Mouse (Mus musculus): ENCODE measurements at regions not wholly inside any gene's neighbourhood (a gene's known extent, or its start where the extent isn't known, plus 50 kb on each side); places are given as distances from the start of the nearest gene placed in this dataset.

DNA sequence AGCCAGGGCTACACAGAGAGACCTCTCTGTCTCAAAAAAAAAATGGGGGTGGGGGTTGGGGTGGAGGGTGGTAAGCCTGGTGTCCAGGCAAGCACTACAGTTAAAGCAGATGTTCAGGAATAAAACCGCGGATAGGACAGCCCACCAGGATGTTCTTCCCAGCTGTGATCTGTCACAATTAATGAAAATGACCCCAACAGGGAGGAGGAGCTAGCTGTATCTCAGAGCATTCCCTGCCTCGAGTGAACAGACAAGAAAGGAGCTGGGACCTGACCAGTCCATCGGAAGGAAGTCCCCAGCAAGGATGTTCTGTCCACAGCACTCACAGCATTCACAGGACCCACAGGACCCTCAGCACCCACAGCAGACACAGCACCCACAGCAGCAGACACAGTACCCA is 80.4 kb downstream of the Utp6 start:
- DNase-seq (ENCODE audit: low read depth, low spot score) = no peak

DNA sequence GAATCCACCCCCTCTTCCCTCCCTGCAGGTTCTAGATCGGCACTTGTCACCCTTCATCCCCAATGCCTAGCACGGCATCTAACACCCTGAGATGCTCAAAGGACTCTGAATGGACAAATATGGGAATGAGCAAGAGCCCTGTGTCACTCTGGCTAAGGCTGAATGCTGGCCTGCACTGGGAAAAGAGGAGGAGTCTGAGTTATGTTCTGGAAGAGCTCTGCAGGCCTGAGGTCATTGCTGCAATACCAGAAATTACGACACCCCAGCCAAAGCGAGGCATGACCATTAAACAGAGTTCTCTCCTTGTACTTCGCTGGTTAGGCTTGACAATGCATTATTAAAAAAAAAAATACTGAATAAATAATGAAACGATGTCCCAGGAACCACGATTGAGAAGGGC is 84.1 kb downstream of the Utp6 start:
- DNase-seq (ENCODE audit: low read depth, low spot score) = no peak

DNA sequence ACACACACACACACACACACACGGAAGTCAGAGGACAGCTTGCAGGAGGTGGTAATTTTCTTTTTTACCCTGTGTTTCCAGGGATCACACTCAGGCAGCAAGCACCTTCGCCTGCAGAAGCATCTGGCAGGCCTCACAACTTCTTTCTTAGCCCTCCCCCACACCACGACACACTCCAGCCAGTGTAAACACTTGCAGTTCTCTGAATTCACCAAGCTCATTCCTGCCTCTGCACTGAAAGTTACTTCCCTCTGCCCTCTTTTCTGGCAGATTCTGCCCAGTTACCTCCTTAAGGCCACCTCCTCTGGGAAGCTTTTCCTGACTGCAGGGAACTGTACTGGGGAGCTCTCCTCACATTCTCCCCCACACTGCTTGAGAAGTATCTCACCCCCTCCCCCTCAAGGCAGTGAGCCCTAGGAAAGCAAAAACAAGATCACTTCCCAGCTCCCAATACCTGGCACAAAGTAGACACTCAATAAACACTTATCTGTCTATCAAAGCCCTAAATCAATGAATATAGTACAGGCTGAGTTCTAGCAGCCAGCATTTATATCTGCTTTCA is 84.9 kb downstream of the Utp6 start:
- no peak for DNase-seq (ENCODE audit: low read depth, low spot score)

DNA sequence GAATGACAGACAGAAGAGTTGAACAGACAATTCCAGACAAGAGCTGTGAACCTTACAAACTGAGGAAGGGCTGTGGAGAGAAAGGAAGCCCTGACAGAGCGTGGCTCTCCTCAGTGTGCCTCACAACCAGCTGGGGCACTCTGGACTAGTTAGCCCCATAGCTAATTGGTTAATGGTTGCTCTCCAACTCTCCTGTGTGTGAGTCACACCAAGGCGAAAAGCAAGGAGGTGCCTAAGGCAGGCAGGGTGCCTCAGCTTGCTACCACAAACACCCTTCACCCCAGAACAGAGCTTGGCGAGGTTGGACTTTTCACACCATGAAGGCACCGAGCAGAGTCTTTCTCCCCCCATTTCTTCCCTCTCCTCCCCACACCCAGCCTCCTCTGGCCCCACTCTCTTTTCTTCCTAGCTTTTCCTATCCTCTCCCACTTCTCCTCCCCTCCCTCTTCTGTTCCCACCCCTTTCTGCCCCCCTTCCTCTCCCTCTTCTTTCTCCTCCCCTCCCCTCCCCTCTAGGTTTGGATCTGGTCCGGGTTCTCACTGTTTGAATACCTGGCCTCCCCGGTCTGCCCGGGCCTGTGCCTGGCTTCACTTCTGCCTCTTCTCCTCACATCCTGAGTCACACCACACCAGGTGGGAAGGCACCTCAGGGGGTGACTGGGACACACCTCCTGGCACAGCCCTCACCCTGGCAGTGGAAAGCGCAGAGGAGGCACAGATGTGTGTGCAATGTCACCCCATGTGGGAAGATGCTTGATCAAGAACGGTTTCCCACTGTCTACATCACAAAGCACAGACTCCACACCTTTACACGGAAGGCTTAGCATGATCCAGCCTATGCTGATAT is 90.2 kb downstream of the Utp6 start:
- no peak for DNase-seq (ENCODE audit: low read depth, low spot score)

DNA sequence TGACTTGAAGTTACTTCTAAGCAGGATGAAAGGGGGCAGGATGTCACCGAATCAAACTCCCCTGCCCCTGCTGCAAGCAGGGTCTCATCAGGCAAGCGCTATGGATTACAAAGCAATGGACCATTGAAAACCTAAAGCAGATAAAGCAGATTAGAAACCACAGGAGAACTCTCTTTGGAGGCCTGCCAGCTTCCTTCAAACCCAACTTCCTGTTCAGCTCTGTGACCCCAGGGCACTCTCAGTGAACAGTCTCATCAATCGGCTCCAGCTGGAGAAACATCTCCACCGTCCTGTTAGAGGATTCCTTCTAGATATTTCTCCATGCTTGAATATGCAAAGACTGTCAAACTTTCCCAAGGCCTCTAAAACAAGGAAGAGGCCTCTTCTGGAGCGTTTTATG is 92.0 kb downstream of the Utp6 start:
- no peak for DNase-seq (ENCODE audit: low read depth, low spot score)

DNA sequence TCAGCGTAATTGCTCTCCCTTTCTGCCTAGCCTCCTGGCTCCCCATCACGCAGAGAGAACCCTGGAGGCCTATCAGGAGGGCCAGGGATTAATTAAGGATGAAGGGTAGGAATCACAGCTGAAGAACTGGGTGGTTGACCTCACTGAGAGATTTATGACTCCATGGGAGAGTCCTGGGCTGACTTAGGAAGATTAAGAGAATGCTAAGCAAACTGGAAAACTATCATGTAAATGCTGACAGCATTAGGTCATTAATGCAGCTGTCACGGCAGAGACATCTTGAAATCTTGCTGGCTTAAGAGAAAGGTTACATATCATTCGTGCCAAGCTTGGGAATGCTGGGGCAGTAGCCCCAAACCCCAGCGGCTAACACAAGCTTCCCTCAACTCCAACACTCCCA is 93.2 kb downstream of the Utp6 start:
- no peak for DNase-seq (ENCODE audit: low read depth, low spot score)

DNA sequence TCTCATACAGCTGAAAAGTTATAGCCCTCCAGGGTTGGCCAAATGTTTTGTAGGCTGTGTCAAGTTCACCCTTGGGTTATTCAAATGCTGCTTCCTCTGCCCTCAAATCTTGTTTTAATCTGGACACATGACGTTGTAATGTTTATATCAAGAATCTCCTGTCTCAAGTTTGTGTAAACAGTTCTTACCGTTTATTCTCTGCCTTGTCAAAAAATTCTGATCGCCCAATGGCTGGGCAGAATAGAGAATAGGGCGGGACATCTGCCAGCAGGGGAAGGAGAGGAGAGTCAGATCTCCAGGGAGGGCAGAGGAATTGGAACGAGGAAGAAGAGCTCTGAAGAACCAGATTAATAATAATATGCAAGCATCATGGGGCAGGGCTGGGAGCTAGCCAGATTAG is 97.4 kb downstream of the Utp6 start:
- DNase-seq (ENCODE audit: low read depth, low spot score) = no peak

DNA sequence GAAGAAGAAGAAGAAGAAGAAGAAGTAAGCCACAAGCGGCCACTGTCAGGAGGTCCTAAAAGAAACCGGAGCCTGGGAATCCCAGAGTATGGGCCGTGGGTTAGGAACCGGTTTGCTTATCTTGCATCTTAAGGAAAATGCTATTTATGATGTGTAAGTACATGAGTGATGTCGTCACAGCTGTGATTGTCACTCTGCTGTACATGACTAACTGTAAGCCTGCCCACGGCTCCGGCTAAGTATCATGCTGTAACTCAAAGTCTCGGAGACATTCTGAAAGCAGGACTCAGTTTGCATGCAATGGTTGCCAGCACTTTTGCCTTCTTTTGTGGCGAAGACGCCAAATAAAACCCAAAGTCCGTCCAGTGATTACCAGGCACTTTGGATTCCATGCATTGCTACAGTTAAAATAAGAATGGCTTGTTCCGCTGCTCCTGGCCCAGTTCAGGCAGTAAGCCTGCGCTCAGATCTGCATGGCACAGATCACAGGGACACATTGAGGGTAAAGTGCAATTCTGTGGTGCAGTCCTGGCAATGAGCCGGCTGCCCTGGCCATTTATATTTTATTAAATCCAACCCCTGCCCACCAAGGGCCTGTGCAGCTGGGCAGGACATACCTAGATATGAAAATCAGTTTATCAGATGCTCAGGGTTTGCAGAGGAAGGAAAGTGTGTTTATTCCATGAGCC is 98.6 kb downstream of the Utp6 start:
- no peak for DNase-seq (ENCODE audit: low read depth, low spot score)

DNA sequence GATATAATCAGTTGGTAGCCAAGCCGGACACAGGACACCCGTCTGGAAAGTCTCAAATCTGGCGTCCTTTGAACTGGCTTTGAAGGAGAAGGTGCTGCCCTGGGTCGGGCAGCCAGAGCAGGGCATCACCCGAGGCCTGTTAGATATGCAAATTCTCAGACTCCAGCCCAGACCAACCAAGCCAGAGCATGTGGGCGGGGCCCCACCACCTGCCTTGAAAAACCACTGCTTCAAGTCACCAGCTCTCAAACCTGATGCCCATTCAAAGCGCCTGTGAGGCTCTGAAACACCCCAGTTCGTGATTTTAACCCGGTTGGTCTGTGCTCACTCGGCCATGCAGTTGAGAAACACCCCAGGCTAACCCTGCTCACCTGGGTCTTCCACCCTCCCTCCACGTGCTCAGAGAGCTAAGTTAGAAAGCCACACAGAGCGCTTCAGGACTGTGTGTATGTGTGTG is 101.6 kb downstream of the Utp6 start:
- DNase-seq (ENCODE audit: low read depth, low spot score) = no peak

DNA sequence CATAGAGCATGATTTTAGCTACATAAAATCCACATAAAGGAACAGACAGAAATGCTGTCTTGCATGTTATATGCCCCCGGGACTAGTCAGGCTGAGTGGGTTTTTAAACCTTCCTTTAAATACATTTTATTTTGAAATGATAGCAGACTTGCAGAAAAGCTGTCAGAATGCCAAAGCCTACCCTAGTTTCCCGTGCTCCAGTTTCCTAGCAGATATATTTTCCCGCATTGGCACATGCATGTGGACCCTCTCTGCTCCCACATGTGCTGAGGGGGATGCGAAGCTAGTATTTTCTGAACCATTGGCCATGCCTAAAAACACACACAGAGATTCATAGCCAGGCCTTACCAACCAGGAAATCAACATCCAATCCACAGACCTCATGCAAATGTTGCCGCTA is 105.8 kb downstream of the Utp6 start:
- DNase-seq (ENCODE audit: low read depth, low spot score) = no peak

DNA sequence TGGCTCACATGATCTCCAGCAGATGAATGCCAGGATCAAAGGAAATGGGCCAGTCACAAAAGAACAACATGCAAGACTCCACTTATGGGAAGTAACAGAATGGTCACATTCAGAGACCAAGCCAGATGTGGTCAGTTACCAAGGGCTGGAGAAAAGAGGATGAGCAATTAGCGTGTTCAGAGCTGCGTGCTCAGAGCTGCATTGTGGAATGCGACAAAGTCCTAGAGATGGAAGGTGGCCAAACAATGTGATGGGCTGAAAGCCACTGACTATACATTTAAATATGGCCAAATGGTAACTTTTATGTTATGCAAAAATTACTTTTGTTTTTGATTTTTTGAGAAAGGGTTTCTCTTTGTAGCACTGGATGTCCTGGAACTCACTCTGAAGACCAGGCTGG is 112.6 kb downstream of the Utp6 start:
- no peak for DNase-seq (ENCODE audit: low read depth, low spot score)

DNA sequence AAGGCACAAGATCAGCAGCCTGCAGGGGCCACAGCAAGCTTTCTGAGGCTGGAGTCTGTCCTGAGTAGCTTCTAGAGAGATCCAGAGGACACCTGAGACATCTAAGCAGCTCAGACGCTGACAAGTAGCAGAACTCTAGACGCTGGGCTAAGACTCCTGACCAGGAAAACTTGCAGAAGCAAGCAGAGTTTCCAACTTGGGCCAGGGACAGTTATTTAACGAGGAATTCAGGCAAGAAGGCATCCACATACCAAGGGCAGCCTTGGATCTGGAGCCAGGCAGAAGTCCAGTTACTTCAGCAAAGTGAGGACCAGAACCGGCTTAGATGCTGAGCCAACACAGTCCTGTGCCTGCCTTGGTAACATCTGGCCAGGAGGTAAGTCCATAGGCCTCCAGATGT is 117.8 kb downstream of the Utp6 start:
- no peak for DNase-seq (ENCODE audit: low read depth, low spot score)

DNA sequence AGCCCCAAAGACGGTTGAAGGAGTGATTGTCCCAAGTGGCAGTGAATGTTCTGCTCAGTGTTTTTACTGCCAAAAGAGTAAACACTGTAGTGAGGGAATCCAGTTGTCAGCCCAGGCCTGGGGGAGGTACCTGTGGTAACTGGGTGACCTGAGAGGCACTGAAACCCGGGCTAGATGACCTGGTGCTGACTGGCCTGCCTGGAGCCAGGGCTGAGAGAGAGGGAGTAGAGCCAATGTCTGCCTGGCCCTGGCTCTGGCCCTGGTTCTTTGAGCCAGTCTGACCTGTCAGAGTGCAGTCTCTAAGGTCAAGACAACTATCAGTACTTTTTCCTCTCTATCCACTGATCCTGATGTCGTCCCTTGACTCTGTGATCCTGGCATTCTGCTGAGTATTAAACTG is 119.2 kb downstream of the Utp6 start:
- DNase-seq (ENCODE audit: low read depth, low spot score) = no peak

DNA sequence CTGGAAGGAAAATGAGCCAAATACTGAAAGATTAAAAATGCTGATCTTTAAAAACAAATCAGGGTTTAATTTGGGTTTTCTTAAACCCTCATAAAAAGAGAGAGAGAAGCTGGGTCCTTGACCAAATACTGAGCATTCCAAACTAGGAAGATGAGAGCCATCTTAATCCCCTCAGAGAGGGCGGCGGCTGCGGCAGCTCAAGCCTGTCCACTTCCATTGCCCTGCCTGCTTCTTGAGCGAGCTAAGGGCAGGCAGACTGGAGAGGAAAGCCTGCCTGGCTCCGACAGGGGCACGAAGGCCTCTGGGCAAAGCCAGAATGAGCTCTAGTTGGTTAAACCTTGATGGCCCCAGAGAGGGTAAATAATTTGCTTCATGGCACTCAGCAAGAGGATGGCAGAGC is 122.2 kb downstream of the Utp6 start:
- no peak for DNase-seq (ENCODE audit: low read depth, low spot score)

DNA sequence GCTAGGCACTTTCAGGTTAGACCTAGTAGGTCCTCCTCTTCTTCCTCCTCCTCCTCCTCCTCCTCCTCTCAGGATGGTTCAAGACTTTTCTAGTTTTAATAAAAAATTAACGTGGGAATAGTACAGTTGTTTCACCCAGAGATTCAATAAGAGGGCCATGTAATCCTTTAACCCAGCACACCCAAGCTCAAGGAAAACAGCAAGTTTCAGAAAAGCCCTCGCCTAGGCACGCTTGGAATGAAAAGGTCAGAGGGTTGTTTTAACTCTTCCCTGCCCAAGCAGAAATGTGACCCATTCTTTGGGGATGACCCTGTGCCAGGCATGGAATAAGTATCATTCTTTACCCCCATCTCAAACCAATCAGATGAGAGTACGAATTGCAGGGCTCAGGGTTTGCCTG is 124.1 kb downstream of the Utp6 start:
- DNase-seq (ENCODE audit: low read depth, low spot score) = no peak

DNA sequence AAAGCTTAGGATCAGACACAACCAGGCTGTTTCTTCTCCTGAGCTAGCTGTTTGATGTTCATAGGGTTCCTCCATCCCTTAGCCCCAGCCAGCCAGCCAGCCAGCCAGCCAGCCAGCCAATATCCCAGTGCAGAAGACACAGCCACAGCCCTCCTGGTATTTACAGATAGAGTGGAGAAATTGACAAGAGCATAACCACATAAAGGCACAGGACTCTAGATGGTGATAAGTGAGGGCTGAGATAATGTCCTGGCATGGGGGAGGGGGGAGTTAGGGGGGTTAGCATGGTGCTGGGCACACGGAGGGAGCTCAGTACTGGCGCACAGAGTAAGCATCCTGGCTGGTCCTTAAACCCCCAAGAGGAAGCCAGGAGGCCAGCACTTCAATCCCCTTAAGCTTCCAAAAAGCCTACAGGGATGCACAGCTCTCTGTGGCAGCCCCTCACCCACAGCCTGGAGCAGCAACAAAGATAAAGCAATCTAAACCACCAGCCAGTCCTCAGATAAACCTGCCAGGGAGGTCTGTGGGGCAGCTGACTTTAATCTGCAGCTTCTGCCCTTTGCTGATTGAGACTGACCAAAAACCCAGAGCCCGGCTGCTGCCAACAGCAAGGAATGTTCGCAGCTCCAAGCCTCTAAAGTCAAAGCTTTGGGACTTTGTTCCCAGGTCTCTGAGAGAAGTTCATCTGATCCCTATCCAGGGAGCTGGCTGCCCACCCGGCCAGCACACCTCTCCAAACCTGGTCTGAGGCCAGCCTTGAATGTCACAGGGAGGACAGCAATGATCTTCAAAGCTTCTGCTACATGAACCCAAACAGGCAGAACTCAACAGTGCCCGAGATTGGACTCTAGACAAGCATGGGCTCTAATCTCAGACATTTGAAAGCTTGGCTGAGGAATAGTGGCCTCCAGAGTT is 124.9 kb downstream of the Utp6 start:
- no peak for DNase-seq (ENCODE audit: low read depth, low spot score)

DNA sequence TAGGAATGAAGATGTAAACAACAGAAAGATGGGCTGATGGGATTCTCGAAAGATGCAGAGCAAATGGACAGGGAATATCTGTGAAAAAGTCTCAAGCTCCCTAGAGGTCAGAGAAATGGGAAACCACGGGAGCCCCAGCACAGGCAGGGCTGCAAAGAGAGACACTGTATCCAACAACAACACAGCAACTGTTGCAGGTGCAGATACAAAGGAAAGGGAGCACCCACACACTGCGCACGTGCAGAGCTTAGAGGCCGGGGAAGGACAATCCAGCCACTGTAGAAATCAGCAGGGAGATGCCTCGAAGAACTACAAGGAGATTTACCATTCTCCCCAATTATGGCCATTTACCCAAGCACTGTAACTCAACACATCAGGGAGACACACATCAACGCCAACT is 126.3 kb downstream of the Utp6 start:
- no peak for DNase-seq (ENCODE audit: low read depth, low spot score)

DNA sequence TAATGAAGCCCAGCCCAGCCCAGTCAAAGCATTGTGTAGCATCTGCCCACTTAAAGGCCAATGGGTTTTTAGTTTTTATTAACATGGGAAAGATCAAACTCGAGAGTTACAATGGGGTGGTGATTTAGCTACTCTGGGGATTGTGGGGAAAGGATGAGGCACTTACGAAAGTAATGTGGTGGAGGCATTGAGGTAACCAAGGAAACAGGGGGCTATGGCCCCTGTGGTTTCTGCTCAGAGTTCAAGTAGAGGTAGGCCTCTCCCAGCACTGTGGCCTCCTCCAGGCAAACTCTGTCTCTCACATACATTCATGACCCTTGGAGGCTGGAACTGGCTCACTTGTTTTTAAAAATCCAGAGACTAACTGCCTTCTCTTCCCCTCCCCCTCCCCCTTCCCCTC is 128.4 kb downstream of the Utp6 start:
- no peak for DNase-seq (ENCODE audit: low read depth, low spot score)

DNA sequence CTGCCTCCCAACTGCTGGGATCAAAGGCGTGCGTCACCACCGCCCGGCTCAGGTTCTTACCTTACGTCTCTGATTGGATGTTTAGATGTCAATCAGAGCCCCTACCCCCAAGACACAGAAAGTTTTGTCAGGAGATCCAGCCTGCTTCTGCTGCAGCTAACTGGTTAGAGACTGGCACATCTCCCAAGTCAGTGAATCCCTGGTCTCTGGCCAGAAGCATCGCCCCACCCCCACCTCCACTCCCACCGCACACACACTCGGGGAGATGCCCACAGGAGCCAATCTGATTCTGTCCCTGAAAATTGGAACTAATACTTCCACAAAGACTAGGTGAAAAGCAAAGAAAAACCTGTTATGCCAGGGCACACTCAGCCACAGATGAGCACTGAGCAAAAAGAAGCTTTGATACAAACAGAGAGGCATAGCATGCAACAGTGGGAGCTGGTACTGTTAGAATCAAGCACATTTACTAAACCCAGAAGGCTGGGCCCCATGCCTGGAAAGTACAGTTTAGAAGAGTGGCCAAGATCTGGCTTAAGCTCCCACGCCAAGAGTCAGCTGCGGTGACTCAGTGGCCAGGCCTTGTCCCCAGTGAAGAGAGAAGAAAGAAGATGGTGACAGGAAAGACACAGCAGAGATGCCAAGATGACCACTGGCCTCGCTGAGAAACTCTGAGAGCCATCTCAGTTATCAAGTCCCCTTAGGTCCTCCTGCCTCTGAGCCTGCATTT is 130.4 kb downstream of the Utp6 start:
- no peak for DNase-seq (ENCODE audit: low read depth, low spot score)

DNA sequence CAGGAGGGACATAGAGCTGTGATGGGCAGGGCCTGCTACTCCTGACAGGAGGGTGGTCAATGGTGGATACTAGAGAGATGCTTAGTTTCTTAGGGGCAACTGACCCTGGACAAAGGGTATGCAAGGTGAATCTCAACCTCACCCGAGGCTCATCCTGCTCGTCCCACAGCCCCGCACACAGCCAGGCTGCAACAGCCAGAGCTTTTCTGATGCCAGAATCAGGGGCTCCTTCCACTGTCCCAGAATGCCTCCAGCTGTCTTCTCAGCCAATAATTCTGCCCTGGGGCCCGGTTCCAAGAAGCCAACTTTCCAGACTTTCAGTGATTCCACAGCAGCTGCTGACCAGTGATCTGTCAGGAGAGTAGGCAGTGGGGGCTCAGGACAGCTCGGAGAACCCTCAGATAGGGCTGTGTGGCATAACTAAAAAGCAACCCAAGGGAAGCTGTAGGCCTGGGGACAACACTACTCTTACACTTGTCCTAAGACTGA is 131.6 kb downstream of the Utp6 start:
- no peak for DNase-seq (ENCODE audit: low read depth, low spot score)

DNA sequence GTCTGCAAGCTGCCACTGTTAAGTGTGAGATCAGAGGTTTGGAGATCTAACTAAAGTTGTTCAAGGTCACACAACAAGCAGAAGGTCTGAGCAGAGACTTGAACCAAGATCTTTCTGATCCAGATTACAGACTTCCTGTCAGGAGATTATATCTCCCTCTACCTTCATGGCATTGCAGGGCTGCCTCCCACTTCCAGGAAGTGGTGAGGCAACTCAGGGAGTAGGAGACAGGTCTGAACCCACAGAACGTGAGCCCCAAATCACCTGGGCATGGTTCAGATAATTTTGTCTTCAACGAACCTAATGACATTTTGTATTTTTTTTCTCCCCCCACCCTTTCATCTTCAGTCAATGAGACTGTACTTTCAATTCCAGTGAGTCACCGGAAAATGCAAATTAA is 135.2 kb downstream of the Utp6 start:
- DNase-seq (ENCODE audit: low read depth, low spot score) = no peak
